ENCODE assay signal across 16 mouse cellular contexts in the genomic region with DNA sequence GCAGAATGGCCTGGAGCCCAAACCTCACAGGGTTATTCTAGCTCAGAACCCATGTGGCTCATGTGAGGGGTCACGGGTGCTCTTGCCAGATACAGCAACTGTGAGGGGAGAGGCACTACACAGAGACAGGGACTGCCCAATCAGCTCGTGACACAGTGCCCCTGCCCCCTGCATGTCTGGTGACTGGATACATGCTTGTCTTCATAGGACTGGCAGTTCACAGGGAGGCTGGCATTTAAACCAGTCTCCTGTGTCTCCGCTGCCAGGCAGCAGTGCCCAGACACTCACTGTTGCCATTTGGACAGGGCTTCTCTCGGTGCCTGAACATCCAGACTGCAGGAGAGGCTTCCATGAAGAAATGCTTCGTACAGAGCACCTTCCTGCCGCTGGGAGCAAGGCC. TPM values are rescaled to one million over a fixed set of nuclear protein-coding genes. Genes with fewer than 3 reads are reported as not detected.
DNase-seq lines count a peak whose midpoint lies in the region; ATAC-seq and TF ChIP-seq lines count a peak whose summit lies in the region.
"Had no signal": no experiment of that assay in that cellular context is flagged by ENCODE, and none has a peak within 500 bp of the region (broad histone marks: within the 10 kb centered on the region; RNA-seq: fewer than 3 reads in every experiment).

No protein-coding gene starts in this region.

- no peak for TF ChIP-seq POLR2A in brain, embryonic 14.5 days (IDR thresholded peaks at IDR 0.05; ENCODE audit: borderline replicate concordance, extremely low read depth, insufficient read depth, insufficient read length, poor library complexity, severe bottlenecking)

- H3K4me1 ChIP-seq in liver, postnatal 0 days (ENCODE audit: insufficient read depth): no peaks in the 10 kb centered on the region
- H3K4me1 ChIP-seq: embryonic facial prominence, embryonic 10.5 days; liver, embryonic 12.5 days had no signal

- H3K4me2 ChIP-seq in liver, postnatal 0 days (ENCODE audit: low read depth, low read length): no peak overlapping the region
- H3K4me2 ChIP-seq: liver, embryonic 12.5 days had no signal

- H3K27ac ChIP-seq in layer of hippocampus, adult 2 months: no peak overlapping the region
- no peak overlapping the region for H3K27ac ChIP-seq in liver, postnatal 0 days (ENCODE audit: low read depth)
- H3K27ac ChIP-seq: embryonic facial prominence, embryonic 10.5 days; liver, embryonic 12.5 days had no signal

- no peaks in the 10 kb centered on the region for H3K36me3 ChIP-seq in liver, postnatal 0 days (replicated peaks; ENCODE audit: insufficient read depth, low read length)
- H3K36me3 ChIP-seq: embryonic facial prominence, embryonic 10.5 days; liver, embryonic 12.5 days had no signal

- no peak for TF ChIP-seq CTCF in layer of hippocampus, adult 2 months (conservative IDR thresholded peaks at IDR 0.05)
- no peak for TF ChIP-seq CTCF in brain, embryonic 14.5 days (IDR thresholded peaks at IDR 0.05; ENCODE audit: borderline replicate concordance, extremely low read depth, insufficient read depth, insufficient read length)
- TF ChIP-seq CTCF in liver, postnatal 0 days (IDR thresholded peaks at IDR 0.05; ENCODE audit: low read depth): no peak

- peak; percentile 12 to 13 for DNase-seq in layer of hippocampus, postnatal 14 days (ENCODE audit: low spot score in 2 of 2)
- no peak for DNase-seq in layer of hippocampus, adult 2 months (ENCODE audit: low spot score in 2 of 2)
- DNase-seq in brain, embryonic 14.5 days (ENCODE audit: low read depth): peak; percentile 18
- peak; percentile 13 for DNase-seq in cerebellum, adult 8-10 months
- peak; percentile 65 for DNase-seq in gastrocnemius, postnatal 25 days
- no peak for DNase-seq in liver, postnatal 0 days
- DNase-seq in kidney, adult 9 months: no peak
- DNase-seq: heart, postnatal 14 days; lung, postnatal 14 days had no signal

- H3K9ac ChIP-seq in liver, postnatal 0 days (replicated peaks): no peak overlapping the region
- H3K9ac ChIP-seq: liver, embryonic 12.5 days had no signal

- no peak for ATAC-seq in liver, postnatal 0 days
- ATAC-seq: intestine, postnatal 0 days; liver, embryonic 12.5 days had no signal

- 59% methylated on average over 6 of the region's 6 CpGs for WGBS in liver, postnatal 0 days (ENCODE audit: insufficient replicate concordance)

- H3K9me3 ChIP-seq in liver, postnatal 0 days (ENCODE audit: low read length): no peaks in the 10 kb centered on the region
- H3K9me3 ChIP-seq: embryonic facial prominence, embryonic 10.5 days had no signal

- H3K4me3 ChIP-seq in layer of hippocampus, adult 2 months: no peak overlapping the region
- no peak overlapping the region for H3K4me3 ChIP-seq in liver, postnatal 0 days (ENCODE audit: low read depth, low read length)
- H3K4me3 ChIP-seq: embryonic facial prominence, embryonic 10.5 days; liver, embryonic 12.5 days; myocyte had no signal

- no peak for TF ChIP-seq EP300 in liver, postnatal 0 days (IDR thresholded peaks at IDR 0.05; ENCODE audit: low read depth)

- H3K27me3 ChIP-seq in liver, postnatal 0 days (ENCODE audit: insufficient read depth, low read length): no peaks in the 10 kb centered on the region
- H3K27me3 ChIP-seq: liver, embryonic 12.5 days had no signal

RNA-seq across cellular contexts. Expression of a gene that starts 11.7 kb away (rescaled TPM):
- total RNA-seq in layer of hippocampus, postnatal 14 days (2021): under 1 TPM; 0.55 to 0.78 TPM
- total RNA-seq in layer of hippocampus, adult 2 months (2021): not detected
- not detected in 2 replicates for polyA plus RNA-seq in brain, embryonic 14.5 days (2012; rRNA removed)
- total RNA-seq in gastrocnemius, postnatal 25 days (2021): not detected
- polyA plus RNA-seq in liver, postnatal 0 days (2015; fragmentation: Nextera tagmentation; extraction: Ambion mirVana): not detected in 2 replicates
- total RNA-seq: gastrocnemius, postnatal 36 days; heart, postnatal 14 days had no signal
- polyA plus RNA-seq: embryonic facial prominence, embryonic 10.5 days; intestine, postnatal 0 days; large intestine, adult 2 months; liver, embryonic 12.5 days; myocyte; spleen, adult 2 months had no signal

Comparison
In these comparisons a context has a peak if more than half of its experiments do, and no peak if none do; other contexts are left out.
1. DNase-seq: peak in layer of hippocampus, postnatal 14 days (2 of 2), brain, embryonic 14.5 days (single experiment), cerebellum, adult 8-10 months (single experiment) and gastrocnemius, postnatal 25 days (single experiment); none in layer of hippocampus, adult 2 months (0 of 2), liver, postnatal 0 days (single experiment) and kidney, adult 9 months (single experiment).